Mouse (Mus musculus) inflammation-experienced regulatory T-cells, adult 6 months (primary cell): ENCODE data around the gene Zswim3. TPM values are rescaled to one million over a fixed set of nuclear protein-coding genes. Genes with fewer than 3 reads are reported as not detected.

Experiments
- ATAC-seq: one replicate; pipeline ENCODE4 v1.8.0; 2017
- polyA plus RNA-seq, 3 experiments: library from polyadenylated mRNA; unstranded; fragments of 100-300 nt; shearing (Covaris generic); gene quantifications; one replicate each; pipeline ENCODE4 v1.2.1; 2017

Zswim3 gene
- polyA plus RNA-seq, 3 experiments from 2014 or later: 3.7 to 6.1 (median 4.8) TPM

DNA sequence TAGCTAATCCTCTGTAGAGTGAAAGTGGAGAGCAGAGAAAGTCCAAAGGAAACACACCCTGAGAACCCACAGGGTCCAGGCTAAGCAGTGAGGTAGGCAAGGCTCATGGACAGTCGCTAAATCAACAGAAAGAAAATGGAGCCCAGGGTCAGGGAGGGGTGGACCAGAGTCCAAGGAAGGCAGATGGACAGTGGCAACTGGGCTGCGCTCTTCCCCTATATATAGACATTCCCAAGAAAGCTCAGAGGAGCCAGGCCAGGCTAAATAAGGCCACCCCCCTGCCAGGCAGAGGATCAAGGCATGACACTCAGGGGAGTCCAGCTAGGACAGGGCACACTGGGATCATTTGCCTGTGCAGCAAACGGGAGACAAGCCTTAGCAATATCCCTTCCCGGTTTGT is 23.0 kb upstream of the Zswim3 start:
- ATAC-seq: no peak

DNA sequence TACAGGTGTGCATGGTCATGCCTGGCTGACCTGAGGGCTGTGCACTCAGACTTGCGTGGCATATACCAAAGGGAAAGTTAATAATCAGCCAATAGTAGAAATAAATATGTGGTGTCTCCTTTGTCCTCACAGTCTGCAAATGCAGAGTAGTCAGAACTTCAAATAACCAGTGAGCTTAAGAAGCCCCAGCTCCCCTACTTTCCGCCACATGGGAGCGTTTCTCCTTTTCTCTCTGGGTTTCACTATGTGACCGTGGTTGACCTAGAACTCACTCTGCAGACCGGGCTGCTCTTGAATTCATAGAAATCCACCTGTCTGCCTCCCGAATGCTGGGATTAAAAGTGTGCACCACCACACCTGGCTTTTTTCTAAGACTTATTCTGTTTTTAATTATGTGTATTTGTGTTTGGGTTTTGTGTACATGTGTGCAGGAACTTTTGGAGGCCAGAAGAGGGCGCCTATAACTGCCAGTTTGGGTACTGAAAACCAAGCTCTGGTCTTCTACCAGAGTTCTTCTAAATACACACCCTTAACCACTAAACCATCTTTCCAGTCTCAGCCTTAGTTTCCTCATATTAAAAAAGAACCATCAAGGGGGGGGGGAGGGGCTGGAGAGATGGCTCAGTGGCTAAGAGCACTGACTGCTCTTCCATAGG is 20.8 kb upstream of the Zswim3 start:
- no peak for ATAC-seq

DNA sequence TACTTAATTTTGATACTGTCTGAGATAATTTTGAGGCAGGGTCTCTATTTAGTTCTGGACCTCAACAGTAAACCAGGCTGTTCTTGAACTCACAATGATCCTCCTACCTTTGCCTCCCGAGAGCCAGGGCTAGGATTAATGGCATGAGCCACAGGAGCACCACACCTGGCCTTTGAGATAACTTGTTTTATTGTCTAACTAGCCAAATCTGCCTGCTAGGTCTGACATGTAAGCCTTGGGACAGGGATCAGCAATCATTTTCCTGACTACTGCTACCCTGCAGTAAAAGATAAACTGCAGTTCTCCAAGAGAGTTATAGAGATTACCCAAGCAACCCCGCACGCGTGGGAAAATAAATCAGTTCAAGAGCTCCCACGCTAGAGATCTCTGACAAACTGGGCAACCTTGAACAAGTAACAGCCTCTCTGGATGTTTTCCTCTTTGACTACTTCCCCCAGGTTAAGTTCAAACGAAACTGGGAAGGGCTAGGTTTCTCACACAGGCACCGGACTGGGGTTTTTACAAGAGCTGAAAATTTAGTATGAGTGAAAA is 20.0 kb upstream of the Zswim3 start:
- no peak for ATAC-seq

DNA sequence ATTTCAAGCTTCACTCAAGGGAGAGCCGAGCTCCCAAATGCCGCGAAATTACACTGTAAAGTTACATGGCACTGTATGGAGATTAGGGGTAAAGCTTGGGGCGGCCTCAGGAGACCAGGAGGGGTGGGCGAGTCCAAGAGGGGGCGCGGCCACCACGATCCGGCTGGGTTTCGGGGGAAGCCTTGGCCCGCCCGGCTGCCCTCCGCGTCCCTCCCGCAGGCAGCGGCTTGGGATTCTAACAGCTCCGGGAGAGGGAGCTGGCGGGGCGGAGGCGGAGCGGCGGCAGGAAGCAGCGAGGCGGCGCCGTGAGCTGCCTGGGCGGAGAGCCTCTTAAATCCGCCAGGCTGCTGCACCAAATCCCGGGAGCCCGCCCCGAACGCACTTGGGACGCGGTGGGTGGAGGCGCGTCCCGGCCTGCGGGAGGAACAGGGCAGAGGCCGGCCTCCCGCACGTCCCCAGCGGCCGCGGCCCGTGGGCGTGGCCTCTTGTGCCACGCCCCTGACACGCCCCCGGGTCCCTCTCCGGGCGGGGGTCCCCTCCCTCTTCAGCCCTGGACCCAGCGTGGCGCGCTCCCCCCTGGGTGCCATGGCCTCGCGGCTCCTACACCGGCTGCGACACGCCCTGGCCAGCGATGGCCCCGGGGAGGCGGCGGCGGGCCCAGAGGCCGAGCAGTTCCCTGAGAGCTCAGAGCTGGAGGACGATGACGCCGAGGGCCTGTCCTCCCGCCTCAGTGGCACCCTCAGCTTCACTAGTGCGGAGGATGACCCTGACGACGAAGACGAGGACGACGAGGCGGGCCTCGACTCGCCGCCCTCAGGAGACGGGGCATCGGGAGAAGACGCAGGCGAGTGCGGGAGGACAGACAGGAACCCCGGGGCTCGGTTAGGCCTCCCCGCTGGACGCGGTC is 19.2 kb upstream of the Zswim3 start, which contains the start of gene Snx21:
TSS of gene Snx21 (plus strand) at position 343 of the 907 bp plus-strand sequence.
- peak; percentile 79 for ATAC-seq

DNA sequence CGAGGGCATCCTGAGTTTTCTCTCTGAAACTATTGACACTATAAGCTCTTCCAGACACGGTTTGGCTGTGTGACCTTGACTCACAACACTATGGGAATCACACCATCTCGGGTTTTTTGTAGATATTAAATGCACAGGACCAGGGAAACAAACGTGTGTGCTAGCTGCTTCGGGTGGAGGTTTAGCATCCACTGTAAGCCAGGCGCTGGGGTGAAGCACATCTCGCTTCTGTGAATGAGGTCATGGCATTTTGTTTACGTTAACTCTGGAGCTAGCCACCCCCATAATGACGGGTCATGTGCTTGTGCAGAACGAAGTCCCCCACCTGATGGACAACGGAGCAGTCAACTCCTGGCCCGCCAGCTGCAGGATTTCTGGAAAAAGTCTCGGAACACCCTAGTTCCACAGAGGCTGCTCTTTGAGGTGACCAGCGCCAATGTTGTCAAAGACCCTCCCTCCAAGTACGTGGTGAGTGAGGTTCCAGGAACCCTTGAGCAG is 18.5 kb upstream of the Zswim3 start:
- no peak for ATAC-seq

DNA sequence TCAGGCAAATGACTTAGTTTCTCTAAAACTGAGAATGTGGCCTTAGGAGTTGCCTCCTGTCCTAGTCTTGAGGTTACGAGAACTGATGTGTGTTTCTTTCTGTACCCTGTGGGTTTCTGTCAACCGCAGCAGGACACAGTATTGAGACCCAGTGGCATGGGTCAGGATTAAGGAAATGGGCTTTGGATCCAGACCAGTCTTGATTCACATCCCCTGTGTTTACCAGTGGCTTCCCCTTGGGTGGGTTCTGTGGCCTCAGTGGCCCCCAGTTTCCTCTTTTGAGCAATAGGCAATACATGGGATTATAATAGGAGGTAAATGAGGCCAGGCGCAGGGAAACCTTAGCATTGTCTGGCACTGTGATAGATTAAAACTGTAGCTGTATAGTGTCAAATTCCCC is 17.9 kb upstream of the Zswim3 start:
- ATAC-seq: no peak

DNA sequence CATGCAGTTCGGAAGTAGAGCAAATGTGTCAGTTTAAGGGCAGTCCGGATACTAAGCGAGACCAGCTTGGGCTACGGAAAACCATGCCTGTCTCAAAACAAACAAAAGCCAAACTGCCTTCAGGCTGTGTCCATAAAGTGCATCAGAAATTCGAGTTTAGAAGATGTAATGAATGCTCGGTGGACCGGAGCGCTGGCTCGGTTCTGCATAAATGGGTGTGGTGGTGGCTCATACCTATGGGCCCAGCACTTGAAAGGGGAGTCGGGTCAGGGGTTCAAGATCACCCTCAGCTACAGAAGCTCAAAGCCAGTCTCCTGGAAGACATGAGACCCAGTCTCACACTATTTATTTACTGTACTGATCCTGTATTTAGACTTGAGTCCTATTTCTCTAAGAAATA is 17.1 kb upstream of the Zswim3 start:
- no peak for ATAC-seq

DNA sequence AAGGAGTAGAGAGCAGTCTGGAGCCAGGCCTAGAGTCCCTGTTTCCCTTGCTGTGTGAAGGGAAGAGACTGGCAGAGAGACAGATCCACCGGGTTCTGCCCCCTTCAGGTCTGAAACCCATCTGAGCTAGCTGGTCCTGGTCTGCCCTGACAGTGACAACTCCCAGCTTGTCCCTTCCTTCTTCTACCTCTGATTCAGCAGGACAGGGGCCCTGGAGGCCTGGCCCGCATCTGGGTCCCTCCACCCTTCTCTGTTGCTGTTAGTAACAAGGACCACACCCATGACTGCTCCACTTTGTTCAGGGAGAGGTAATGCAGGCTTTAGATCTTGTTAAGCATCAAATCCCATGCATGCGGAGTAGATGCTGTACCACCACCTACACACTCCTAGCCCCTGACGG is 16.5 kb upstream of the Zswim3 start:
- no peak for ATAC-seq

DNA sequence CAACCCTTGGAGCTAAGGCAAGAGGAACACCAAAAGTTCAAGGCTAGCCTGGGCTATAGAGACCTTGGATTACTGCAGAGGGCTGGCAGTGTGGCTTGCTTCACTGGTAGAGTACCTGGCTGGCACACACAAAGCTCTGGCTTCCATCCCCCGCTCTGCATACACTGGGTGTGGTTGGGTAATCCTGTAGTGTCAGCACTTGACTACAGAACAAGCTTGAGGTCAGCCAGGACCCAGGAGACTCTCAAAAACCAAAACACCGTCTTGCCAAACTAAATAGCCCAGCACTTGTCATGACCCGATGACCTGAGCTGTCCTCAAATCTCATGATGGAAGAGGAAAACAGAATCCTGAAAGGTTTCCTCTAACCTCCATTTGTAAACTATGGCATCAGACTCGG is 14.4 kb upstream of the Zswim3 start:
- ATAC-seq: no peak

DNA sequence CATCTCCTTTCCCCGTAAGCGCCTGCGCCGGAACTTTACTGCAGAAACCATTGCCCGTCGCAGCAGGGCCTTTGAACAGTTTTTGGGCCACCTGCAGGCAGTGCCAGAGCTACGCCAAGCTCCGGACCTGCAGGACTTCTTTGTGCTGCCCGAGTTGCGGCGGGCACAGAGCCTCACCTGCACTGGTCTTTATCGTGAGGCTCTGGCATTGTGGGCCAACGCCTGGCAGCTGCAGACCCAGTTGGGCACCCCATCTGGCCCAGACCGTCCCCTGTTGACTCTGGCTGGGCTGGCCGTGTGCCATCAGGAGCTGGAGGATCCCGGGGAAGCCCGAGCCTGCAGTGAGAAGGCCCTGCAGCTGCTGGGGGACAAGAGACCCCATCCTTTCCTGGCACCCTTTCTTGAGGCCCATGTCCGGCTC is 13.0 kb upstream of the Zswim3 start:
- ATAC-seq: no peak

DNA sequence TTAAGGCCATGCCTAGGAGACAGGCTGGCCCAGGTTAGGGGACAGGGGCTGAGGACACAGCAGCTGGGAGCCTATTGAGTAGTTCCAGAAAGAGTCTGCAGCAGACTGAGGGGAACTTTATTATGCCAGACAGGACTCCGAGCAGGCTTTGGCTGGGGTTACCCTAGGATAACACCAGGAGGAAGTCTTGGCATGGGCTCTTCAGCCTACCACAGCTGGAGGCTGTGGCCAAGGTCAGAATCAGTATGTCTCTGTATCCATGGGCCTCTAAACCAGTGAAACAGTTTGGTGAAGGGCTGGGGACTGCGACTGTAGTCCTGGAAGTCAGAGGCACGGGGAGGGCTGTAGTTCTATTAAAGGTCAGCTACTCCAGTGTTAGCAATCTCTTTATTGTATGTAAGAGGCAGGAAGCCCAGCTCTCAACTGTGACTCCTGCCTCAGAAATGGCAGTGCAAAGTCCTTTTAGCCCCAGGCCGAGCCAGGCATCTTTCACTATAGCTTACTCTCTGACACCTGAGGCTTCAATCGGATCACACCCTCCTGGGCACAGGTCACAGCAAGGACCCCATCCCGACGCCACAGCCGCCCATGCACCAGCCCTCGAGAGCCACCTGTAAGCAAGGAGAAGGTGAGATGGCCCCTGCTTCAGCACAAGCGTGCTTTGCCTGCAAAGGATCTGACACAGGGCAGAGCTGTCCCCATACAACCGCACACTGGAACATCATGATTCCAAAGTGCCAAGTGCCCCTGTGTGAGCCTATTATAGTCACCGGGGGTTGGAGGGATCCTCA is 12.3 kb upstream of the Zswim3 start:
- no peak for ATAC-seq

DNA sequence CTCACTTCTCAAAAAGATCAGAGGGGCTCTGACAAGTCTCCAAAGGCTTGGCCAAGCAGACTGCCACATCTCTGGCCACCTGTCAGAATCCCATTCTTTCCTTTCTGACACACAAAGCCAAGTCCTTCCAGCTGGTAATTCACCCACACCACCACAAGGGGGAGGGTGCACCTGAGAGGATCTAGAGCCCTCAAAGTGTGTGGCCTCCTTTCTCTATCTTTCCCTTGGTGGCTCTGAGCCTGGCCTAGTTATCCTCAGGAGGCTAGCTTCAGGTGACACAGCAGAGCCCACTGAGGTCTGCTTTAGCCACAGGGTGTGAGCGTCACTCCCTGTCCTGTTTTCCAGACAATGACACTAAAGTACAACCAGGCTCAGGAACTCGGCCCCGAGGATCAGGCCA is 11.7 kb upstream of the Zswim3 start:
- ATAC-seq: peak; percentile 60

DNA sequence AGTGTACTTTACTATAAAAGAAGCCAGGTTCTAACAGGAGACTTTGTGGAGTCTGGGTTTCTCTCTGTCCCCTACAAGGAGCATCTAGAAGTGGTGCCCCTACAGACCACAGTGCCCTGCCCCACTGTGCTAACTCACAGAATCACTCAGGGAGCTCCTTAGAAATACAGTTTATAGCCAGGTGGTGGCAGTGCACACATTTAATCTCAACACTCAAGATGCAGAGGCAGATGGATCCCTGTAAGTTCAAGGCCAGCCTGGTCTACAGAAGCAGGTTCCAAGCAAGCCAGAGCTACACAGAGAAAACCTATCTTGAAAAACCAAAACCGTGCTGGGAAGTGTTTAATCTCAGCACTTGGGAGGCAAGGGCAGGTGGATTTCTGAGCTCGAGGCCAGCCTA is 11.1 kb upstream of the Zswim3 start:
- ATAC-seq: peak; percentile 27

DNA sequence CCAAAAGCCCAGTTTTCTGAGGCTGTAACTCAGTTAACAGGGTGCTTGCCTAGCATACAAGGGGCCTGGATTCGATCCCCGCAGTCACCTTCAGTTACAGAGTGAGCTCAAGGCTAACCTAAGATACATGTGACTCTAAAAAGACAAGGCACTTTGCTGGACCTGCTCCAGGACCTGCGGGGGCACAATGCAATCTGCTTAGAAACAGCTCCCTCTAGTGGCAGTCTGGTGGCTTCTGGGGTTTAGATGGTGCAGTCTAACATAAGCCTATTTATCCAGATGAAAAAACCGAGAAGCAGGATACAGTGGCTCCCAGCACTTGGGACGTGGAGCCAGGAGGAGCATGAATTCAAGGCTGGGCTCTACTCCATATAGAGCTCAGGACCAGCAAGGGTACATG is 10.6 kb upstream of the Zswim3 start:
- peak; percentile 65 for ATAC-seq

DNA sequence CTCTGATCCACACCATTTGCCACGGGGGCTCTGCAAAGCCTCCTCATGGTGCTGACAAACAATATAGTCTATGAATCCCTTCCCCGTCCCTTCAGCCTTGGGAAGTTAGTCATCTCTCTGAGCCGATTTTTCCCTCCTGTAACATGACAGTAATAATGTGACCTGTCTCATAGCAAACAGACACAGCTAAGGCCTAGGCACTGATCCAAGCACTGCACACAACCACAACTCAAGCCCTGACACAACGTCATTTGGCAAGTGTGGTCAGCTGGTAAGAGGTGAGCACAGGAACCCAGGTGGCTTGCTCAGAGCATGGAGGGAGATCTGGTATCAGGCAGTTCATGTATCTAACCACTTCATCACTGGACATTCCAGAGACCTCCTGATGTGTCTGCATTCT is 9.0 kb upstream of the Zswim3 start:
- no peak for ATAC-seq

DNA sequence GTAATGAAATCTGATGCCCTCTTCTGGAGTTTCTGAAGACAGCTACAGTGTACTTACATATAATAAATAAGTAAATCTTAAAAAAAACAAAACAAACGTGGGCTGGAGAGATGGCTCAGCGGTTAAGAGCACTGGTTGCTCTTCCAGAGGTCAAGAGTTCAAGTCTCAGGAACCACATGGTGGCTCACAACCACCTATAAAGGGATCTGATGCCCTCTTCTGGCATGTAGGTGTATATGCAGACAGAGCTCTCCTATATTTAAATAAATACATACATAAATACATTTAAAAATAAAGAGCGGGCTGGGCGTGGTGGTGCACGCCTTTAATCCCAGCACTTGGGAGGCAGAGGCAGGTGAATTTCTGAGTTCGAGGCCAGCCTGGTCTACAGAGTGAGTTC is 6.3 kb upstream of the Zswim3 start:
- peak; percentile 41 for ATAC-seq

DNA sequence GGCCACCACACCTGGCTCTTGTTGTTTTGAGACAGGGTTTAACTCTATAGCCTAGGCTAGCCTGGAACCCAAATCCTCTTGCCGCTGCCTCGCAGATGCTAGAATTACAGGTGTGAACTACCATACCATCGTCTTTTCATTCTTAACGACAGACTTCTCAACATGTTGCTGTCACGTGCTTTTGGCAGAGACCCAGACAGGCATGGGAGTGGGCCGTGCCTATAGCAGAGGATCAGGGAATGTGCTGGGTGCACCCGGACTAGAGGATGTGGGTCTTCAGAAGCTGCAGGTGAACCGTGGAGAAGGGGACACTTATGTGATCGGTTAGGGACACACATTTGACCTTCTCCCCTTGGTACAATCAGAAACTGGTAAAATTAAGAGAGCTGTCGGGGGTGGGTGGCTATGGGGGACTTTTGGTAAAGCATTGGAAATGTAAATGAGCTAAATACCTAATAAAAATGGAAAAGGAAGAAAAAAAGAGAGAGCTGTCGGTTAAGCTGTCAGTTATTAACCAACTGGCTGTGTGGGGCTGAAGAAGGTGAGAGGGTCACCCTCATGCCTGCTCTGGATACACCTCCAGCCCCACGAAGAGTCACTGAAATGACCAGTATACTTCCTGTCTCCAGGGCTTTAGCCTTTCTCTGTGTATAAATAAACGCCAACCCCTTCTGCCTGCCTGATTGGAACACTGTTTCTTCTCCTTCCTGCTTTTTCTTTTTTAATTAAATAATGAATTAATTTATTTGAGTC is 4.5 kb upstream of the Zswim3 start:
- ATAC-seq: no peak

DNA sequence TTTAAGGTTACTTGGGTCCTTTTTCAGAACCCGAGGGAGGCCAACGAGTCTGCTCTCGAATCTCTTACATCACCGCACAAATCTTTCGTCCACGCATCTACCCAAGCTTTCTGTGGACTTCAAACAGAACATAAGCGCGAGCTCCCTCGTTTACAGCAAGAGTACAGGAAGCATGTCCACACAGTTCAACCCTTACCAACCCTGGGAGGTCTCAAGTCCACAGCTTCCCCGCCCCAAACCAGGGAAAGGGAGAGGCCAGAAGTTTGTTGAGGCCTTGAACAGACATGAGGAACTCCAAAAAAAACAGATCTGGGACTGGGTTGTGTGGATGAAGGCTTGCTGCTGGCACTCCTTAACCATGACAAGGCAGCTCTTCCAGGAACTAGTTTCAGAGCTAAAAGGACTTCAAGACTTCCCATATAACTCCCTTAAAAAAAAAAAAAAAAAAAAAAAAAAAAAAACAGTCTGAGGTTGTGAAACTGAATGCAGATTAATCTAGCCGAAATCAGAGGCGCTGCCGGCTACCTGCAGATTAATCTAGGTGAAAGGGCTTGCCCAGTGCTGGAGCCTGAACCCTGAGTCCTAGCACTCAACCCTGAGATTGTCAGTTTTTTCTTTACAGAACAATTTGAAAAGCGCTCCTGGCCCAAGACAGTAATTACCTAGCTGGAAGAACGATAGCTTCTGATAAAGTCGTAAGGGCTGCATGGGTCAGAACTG is 1.5 kb upstream of the Zswim3 start:
- no peak for ATAC-seq

DNA sequence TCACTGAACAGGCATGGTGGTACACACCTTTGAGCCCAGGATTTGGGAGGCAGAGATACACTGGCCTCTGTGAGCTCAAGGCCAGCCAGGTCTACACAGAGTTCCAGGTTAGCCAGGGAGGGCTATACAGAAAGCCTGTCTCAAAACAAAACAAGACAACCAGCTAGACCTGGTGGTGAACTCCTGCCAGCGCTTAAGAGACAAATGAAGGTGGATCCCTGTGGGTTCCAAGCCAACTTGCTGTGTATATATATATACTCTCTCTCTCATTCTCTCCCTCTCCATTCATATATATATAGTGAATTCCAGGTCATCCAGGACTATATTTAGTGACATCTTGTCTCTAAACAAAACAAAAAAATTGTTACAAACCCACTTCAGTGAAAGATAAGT is 981 bp upstream of the Zswim3 start:
- no peak for ATAC-seq

DNA sequence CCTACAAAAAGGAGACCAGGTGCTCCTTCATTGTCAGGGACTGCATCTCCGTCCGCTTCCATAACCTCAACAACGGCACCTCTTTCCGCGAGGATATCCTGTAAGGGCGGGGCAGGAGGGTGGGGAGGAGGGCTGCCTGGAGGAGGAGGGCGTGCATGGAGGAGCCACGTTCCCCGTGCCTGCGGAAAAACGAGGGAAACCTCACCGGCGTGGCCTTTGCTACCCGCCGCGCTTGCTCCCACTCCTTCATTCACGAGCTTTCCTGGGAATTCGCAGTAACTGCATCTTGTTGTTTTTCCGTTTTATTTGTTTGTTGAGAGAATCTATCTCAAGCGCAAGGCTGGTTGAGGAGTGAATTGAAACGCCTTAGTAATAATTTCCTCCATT is 427 bp downstream of the Zswim3 start:
- peak; percentile 11 for ATAC-seq

DNA sequence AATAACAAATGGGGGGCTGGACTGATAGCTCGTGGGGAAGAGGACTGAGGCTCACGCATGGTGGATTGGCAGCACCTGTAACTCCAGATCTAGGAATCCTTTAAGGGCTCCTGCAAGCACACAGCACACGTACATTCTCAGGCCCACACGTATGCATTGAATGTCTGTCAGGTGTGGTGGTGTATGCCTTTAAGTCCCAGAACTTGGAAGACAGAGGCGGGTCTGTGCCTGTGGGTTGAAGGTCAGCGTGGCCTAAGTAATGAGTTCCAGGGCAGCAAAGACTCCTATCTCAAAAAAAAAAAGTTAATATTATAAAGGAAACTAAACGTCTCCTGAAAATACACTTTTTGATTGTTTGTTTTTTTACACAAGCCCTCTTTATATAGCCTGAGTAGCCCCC is 1.7 kb downstream of the Zswim3 start:
- no peak for ATAC-seq
